Mouse (Mus musculus) cerebellum, adult 9-11 months (tissue): ENCODE measurements around the gene Dlg2.

Experiments
- DNase-seq: peaks from one replicate; pipeline ENCODE4 v3.0.0; 2022

Dlg2 gene

GRCm38 (mm10) chr7:91790949-91791564 lies 1314.6 kb downstream of the Dlg2 start:
- no peak for DNase-seq

DNA sequence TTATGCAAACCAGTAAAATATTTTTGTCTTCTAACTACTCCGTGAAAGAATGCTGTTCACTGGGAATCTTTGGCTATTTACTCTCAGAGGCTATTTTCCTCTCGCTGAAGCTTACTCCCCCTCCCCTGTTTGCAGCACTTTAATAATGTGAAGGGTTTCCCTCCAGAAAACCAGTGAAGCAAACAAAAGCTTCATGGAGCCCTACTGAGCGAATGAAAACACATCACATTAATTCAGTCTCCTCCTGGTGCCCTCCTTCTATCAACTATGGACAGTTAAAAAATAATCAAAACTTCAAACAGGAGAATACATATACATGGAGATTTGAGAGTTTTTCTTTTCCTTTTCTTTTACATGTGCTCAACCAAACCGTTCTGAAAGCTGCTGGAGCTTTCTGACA lies 1330.2 kb downstream of the Dlg2 start:
- DNase-seq, result no peak

DNA sequence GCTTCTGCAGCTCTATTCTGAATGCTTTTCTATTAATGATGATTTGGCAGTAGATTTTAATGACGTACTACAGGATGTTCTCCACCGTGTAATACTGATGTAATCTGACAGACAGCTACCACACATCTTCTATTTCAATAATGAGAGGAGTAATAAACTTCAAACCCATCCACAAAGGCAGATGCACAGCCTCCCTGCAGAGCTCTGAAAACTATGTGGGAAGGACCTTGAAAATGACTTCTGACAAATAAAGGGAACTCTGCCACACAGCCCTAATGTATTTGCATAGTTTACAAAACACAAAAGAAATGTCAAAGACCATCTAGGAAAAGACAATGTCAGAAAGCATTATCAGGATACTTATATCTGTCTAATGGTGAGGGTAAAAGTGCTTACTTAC lies 1334.3 kb downstream of the Dlg2 start:
- DNase-seq, result no peak

- DNase-seq, result no peak
Observed at GRCm38 (mm10) chr7:91818004-91818403, 1341.5 kb downstream of the Dlg2 start.

GRCm38 (mm10) chr7:91832207-91832606 lies 1355.7 kb downstream of the Dlg2 start:
- no peak for DNase-seq

DNA sequence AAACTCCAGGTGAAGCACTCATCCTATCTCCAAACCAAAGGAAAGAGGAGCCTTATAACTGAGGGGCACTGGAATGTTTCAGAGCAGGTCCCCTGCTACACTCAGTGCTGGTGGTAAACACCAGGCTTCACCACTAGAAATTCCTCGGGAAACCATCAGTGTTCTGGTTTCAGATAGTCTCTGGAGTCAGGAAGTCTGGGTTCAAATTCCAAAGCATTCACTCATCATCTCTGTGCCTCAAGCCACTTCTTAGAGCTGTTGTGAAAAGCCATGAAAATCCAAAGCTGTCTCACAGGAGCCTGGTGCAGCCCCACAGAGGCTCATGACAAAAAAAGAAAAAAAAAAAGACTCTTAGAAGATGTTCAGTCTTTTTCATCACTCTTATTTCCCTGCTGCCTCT lies 1369.3 kb downstream of the Dlg2 start:
- DNase-seq, result no peak

DNA sequence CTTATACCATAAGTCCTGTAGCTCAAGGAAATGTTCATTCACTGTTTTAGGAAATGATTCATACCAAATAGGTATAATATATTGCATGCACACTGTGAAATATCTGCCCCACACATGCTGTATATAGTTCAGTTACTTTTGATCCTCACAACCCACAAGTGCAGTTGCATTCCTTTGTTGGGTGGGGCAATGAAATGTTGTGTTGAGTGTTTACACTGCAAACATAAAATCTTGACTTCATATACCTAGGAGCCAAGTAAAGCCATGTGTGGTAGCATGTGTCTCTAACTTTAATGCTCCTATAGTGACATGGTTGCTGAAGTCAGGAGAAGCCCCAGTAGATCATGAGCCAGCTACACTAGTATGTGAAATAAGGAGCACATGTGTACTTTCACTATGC lies 1372.9 kb downstream of the Dlg2 start:
- no peak for DNase-seq

DNA sequence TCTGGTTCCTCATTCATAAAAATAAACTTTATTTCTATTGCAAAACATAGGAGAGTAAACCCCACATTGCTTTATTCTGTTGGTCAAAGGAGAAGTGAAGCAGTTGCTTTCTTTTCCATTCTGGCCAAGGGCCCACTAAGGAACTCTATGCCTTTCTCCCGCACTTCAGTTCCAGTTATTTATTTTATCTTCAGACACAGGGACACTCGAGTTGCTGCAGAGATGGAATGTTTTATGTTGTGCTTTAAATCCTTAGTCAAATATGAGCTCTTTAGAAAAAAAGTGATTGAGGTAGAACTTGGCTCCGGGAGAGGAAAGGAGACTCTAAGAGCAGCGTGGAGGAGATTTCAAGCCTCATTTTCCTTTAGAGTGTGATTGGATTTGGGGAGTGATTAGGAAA lies 1377.2 kb downstream of the Dlg2 start:
- no peak for DNase-seq

- DNase-seq, result no peak
Observed at GRCm38 (mm10) chr7:91856931-91857330, 1380.5 kb downstream of the Dlg2 start.

DNA sequence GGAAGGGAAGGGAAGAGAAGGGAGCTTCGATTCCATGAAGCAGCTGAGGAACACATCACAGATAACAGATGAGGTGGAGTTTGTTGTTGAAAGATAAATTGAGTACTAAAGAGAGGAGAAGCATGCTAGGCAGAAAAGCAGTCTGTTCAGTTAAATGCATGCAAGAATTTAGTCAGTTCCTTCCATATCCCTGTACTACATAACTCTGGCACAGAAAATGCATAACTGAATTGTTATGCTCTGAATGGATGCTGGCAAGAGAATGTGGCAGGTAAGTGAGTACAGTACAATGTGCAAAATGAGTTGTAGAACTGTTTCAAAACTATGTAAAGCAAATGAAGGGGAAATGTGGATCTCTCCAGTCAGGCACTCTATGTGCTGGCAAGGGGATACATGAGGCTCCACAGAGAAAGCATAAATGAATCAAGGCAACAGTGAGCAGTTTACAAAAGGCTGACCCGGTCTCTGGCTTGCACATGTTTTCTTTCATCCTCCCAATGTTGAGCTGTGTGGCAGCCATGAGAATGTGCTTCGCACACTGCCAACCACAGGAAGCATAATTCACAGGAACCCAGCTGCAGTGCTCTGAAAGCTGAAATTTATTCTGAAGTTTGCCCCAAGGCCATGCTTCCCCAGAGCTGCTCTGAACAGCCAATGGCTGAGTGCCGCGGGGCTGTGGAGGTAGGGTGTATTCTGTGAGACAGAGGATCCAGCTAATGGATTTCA lies 1386.5 kb downstream of the Dlg2 start:
- DNase-seq, result no peak

GRCm38 (mm10) chr7:91868919-91869318 lies 1392.4 kb downstream of the Dlg2 start:
- no peak for DNase-seq

DNA sequence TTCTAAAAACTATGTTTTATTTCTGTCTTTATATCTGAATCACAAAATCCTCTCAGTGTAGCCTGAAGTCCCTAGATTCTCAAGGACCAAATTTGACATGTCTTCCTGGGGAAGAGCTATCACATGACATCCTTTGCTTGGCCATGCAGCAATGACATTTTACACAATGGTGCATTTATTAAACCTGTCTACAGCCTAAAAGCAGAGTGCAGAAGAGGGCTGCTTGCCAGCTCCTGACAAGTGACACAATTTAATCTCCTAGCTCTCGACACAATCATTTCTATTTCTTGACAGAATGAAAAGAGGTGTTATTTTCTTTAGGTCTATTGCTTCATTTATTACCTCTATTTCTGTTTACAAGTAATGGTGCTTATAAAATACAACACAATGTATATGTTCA lies 1400.4 kb downstream of the Dlg2 start:
- DNase-seq, result no peak

DNA sequence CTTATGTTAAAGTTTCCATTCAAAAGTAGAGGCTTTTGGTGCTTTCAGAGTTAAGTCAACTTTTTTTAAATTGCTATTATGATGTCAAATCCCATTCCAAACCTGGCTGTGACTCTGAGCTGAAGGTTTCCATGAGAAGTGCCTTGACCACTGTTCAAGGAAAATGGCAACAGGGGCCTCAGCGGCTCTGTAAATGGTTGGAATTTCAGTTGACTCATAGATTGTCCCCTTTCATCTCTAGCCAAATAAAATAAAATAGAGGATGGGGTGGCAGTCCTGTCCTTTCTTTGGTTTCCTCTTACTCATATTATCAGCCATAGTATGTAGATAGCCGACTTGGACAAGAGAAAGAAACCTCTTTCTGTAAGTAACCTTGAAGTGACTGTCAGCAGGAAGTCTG lies 1401.3 kb downstream of the Dlg2 start:
- DNase-seq, result no peak

GRCm38 (mm10) chr7:91886336-91886735 lies 1409.9 kb downstream of the Dlg2 start:
- DNase-seq, result no peak

- DNase-seq, result no peak
Observed at GRCm38 (mm10) chr7:91893991-91894390, 1417.5 kb downstream of the Dlg2 start.

GRCm38 (mm10) chr7:91896935-91897334 lies 1420.5 kb downstream of the Dlg2 start:
- no peak for DNase-seq

DNA sequence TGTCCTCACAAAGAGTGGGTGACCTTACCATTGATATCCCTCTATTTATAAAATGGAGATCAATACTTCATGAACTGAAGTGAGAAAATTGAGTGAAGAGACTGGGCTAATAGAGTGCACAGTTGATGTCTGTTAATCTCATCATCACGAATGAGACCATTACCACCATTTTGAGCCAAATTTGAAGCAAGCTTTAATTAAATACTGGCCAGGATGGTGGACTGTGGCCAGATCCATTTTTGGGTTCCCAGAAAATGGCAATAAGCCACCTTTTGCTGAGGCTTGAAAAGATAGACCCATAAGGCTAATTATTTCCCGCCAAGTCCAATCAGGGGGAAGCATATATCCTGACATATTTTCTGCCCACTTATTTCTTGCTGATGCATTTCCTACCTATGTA lies 1421.0 kb downstream of the Dlg2 start:
- DNase-seq, result no peak

GRCm38 (mm10) chr7:91902503-91902902 lies 1426.0 kb downstream of the Dlg2 start:
- DNase-seq, result no peak

- no peak for DNase-seq
Observed at GRCm38 (mm10) chr7:91916809-91917208, 1440.3 kb downstream of the Dlg2 start.

DNA sequence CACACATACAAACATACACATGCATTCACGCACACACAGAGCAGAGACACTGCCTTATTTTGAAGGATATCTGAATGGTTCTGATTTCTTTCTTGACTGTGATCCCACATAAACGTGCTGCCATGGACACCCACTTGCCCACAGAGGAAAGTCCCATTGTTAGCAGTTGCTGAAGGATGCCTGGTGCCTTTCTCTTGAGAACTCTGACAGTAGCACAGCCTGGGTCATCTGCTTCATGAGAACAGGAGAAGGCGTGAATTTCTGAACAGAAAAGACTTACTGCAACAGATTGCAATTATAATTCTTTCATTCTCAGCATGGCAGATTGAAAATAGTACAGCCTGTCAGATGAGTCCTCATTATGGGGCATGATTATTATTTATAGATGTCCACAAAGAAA lies 1442.6 kb downstream of the Dlg2 start:
- no peak for DNase-seq

DNA sequence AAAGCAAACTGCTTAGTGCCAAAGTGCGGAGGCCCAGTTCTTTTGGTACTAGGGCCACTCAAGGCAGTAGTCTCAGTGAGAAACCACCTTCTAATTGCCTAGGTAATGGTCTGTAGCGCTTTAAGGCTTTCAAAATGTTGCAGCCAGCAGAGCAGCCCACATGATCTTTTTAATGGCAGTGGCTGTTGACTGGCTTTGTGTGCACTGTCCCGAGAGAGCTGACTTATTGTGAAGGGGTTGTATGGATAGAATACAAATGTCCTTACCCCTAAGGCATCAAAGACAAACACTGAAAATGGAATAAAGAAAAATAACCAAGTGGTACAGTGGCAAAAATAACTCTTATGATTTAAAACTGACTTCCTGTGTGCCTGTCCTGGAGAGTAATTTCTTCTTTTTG lies 1443.3 kb downstream of the Dlg2 start:
- no peak for DNase-seq

DNA sequence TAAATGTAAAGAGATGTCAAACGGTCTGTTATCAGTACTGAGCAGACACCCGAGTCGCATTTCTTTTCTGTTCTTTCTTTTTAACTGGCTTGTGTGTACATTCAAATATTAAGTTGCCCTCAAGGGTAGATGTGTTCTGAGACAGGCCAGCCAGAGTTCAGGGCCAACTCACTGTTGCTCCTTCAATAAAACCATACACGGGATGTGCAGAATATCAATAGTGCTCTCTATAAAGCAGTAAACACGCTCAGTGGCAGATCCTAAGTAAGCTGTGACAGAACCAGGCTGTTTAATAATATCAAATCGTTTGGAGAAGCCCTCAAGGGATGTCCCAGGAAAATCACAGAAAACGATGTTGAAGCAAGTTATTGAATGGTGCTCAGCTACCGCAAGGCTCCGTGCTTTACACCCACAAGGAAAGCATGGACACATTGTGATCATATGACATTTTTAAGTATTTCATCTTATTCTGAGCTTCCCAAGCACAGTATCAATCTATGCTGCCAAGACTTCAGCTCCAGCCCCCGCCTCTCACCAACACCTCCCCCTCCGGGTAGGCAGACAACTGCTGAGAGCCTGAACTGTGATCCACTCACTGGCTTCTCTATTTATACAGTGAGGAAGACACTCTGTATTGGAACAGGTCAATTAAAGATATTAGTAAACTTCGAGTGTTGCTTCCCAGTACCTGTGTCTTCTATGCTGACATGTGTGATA lies 1458.6 kb downstream of the Dlg2 start:
- DNase-seq, result no peak

DNA sequence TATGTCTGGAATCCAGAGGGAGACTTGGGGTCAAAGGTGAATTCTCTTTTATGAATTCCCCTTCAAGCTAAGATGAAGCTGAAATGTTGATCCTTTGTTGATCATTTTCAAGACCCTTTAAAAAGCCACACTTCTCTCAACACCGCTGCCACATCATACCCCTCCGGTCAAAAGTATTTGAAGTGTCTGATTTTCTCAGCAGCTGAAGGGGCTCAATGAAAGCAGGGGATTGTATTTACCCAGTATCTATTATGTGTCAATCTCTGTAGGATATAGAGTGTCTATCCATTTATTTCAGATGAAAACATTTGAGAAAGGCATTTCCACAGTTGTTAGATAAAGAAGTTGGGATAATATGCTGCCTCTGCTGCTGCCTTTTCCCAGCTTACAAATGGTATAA lies 1459.7 kb downstream of the Dlg2 start:
- DNase-seq, result no peak

DNA sequence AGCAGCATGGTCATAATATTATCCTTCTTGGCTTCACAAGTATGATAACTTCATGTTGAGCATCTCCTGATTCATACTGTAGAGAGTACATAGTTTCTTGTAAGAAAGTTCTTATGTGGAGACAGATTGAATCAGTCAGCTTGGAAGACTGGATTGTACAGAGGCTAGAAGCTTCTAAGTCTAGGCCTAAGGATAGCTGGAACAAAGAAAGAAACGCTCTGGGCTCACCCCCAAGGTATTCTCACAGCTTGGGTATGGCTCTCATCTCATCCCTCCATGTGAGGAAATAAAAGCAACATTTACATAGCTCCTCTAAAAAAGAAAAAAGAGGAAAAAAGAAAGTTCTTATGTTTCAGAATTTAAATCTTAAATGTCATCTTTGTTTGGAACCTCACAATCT lies 1466.8 kb downstream of the Dlg2 start:
- no peak for DNase-seq
